Mouse (Mus musculus) CD4-positive, CD25-positive, alpha-beta regulatory T cell (primary cell): ENCODE measurements around the gene Lrrn4cl. TPM values are rescaled to one million over a fixed set of nuclear protein-coding genes. Genes with fewer than 3 reads are reported as not detected.

Experiments
- polyA plus RNA-seq: library from polyadenylated mRNA; unstranded; fragments of 100-300 nt; shearing (Covaris generic); gene quantifications from one replicate; pipeline ENCODE4 v1.2.1, GENCODE M21; 2017

Lrrn4cl gene
- polyA plus RNA-seq, result 0.12 TPM

GRCm38 (mm10) chr19:8850402-8850901, at the start of gene Lrrn4cl:
Gene Lrrn4cl (plus strand): TSS chr19:8850768.

GRCm38 (mm10) chr19:8802130-8802821, 48.3 kb upstream of the Lrrn4cl start, which contains the start of gene Zbtb3:
Gene Zbtb3 (plus strand): TSS chr19:8802555.

DNA sequence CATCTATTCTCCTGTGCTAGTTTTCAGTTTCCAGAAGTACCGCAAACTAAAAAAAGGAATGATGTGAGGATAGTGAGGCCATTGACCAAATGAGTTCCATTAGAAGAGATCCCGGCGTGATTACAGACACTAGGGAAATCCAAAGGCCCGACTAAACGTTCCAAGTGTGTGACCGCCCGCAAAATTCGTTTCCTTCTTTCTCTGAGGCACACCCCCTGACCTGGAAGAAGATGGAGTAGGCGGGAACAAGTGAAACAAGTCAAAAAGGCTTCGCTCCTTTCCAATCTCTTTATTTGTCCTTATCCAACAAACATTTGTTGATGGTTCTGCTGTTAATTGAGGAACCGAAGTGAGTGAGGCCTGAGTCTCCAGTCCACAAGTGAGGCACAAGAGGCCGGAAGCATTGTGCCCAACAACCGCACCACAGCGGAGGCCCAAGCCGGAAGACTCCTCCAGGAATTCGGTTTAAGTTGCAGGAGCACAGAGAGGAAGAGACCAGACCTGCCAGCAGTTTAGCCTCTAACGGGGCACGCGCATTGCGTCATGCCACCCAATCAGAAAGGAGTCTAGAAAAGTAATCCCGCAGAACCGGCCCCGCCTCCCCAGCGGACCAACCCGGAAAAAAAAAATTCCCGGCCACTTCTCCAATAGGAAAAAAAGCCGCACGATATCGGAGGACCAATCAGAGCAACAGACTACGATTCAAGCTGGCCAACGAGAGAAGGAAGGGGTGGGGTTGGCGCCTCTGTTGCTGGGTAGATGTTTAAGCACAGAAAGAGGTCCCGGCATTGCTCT, 31.6 kb upstream of the Lrrn4cl start, which contains the start of gene Ttc9c:
Gene Ttc9c, minus strand, starts transcription at position 533 of the 795 bp plus-strand sequence.

GRCm38 (mm10) chr19:8819596-8820423, 30.8 kb upstream of the Lrrn4cl start, which contains the start of gene Hnrnpul2:
Gene Hnrnpul2 (plus strand): TSS chr19:8820010.

DNA sequence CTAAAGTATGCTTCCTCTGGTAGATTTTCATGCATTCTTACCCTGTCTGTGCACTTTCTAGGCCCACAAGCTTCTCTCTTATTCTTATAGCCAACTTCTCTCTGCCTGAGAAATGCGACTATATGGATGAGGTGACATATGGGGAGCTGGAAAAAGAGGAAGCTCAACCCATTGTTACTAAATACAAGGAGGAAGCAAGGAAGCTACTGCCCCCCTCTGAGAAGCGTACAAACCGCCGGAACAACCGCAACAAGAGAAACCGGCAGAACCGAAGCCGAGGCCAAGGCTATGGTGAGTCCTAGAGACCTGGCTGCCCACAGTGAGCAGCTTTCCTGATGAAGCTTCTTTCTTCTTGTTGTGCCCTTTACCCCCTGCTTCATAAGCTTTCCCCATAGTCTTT, 20.9 kb upstream of the Lrrn4cl start, which contains the start of gene AC129217.1:
Gene AC129217.1, plus strand, starts transcription at position 114 of the 400 bp plus-strand sequence.

GRCm38 (mm10) chr19:8837251-8837791, 13.2 kb upstream of the Lrrn4cl start, which contains the start of gene Bscl2:
Gene Bscl2 (plus strand): TSS chr19:8837467.

GRCm38 (mm10) chr19:8839103-8839907, 11.3 kb upstream of the Lrrn4cl start, which contains the start of gene Gng3:
Gene Gng3 (minus strand): TSS chr19:8839194.

DNA sequence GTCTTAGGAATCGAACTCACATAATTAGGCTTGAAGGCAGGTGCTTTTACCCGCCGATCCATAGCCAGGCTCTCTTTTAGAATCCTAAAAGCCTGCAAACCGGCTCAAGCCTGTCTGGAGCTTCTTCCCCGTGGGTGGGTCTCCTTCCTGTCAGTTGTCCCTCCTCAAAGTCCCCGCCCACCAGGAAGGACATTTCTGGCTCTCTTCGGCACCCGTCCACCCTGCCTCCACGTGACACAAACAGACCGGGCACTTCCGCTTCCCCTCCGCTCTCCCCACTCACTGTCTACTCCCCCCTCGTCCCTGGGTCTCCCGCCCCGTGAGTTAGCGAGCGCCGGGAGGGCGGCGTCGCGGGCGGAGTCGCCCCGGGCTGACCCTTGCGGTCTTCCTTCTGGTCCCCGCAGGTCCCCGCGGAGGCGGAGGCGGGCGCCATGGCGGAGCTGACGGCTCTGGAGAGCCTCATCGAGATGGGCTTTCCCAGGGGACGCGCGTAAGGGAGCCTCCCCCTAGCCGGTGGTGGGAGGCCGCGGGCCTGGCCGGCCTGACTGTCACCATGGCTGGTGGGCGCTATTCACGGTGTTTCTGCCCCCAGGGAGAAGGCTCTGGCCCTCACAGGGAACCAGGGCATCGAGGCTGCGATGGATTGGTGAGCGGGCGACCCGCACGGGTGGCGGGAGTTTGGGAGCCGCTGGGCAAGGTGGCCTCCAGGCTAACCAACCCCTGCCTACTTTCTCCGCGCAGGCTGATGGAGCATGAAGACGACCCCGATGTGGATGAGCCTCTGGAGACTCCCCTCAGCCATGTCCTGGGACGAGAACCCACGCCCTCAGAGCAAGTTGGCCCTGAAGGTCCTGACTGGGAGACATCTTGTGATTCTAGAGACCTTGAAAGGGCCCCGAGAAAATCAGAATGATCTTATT, 21.0 kb downstream of the Lrrn4cl start, which contains the start of gene Ubxn1:
Gene Ubxn1, plus strand, starts transcription at position 230 of the 920 bp plus-strand sequence.

DNA sequence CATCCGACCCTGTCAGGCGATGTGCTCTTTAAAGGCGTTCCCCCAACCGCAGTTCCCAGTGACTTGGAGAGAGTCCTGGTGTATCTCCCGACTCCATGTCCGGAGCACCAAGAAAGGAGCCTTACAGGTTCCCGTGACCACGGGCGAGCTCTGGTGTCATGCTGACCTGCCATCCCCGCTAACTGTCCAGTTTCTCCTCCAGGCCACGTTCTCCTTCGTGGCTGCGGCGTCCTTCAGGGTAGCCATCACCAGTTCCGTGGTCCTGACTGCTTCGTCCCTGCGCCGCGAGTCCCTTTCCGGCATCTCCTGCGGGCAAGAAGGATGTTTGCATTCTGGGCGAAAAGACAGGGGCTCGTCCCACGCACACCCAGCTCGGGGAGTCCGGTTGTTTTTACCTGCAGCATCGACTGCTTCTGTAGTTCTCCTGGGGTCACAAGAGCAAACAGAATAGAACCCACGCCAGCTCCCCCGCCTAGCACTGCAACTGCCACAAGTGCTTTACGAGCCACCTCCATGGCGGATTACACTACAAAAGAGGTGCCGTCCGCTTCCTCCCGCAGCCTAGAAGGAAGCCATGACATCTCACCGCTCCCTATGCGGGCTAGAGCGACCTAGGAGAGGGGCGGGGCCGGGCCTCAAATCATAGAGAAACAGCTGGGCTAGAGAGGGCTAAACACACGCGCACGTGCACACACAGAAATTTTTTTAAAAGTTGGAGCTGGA, 29.9 kb downstream of the Lrrn4cl start, which contains the start of gene Uqcc3:
Gene Uqcc3, minus strand, starts transcription at position 613 of the 723 bp plus-strand sequence.

GRCm38 (mm10) chr19:8883616-8884015, 33.0 kb downstream of the Lrrn4cl start, which contains the start of the genes Lbhd1 and Gm49403:
Gene Lbhd1 (plus strand): TSS chr19:8883732.
Gene Gm49403 (plus strand): TSS chr19:8883930.

DNA sequence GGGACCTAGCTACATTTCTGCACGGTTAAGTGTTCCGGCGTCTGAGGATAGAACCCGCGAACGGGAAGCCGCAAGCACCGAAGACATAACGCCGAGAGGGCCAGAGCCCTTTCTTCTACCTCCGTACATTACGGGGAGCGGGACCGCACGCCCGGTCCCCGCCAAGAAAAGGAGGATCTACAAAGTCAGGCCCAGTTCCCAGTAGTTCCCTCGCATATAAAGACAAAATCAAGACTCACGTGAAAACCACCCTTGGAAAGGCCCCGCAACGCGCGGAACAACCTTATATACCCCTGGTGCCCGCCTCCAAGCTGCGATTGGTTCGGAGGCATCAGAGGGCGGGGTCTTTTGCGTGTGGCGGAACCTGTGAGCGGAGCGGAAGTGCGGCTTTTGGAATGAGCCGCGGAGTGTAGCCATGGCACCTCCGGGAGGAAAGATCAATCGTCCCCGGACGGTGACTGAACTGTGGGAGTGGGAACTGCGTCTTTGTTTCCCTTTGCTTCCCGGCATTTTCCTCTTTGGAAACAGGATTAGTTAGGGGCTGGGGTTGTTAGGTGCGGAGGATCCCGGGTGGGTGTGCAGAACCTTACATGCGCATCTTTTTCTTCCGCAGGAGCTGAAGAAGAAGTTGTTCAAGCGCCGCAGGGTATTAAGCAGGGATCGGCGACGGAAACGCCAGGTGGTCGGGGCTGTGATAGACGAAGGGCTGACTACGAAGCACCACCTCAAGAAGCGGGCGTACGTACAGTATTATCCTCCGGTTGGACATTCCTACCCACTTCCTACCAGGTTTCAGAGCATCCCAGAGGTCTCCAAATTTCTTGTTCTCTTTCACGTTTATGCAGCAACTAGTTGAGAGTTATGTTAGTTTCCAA, 38.2 kb downstream of the Lrrn4cl start, which contains the start of the genes 1810009A15Rik and Gm49416:
Gene 1810009A15Rik, plus strand, starts transcription at position 343 of the 875 bp plus-strand sequence.
Gene Gm49416, plus strand, starts transcription at position 416 of the 875 bp plus-strand sequence.

GRCm38 (mm10) chr19:8892829-8893766, 42.5 kb downstream of the Lrrn4cl start, which contains the start of gene Ints5:
Gene Ints5 (plus strand): TSS chr19:8893005.

DNA sequence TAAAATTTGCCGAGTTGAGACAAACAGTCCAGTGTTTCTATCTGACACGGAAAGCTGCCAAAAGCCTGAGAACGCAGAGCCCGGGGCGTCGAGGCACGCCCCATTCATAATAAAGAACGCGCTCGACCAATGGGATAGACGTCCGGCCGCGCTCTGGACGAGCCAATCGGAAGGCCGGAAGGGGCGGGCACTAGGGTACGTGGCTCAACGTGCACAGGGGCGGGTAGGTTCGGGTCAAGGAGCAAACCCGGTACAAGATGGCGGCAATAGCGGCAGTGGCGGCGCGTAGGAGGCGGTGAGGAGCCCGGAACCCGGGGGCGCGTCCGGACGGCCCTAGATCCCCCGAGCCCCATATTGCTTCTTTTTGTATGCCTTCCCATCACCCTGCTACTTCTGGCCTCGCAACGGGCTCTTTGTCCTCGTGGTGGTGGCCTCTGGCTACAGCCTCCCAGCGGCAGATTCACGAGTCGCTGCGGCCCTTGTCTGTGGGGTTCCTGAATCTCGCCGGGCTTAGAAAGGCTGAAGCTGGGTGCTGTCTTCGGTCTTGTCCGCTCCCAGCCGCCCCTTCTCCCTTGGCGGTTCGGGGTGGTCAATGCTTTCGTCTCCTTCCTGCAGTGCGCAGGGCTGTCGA, 47.4 kb downstream of the Lrrn4cl start, which contains the start of gene Ganab:
Gene Ganab, plus strand, starts transcription at position 207 of the 631 bp plus-strand sequence.

